Mouse (Mus musculus) testis, postnatal 10 days (tissue): ENCODE results near the gene Kif23.

ENCODE experiments used
- DNase-seq: peaks from one replicate; pipeline ENCODE4 v3.0.0; 2021; ENCODE audit warnings: low spot score

Gene Kif23

GRCm38 (mm10) chr9:61946623-61947401, at the start of gene Kif23:
Gene Kif23 (minus strand): TSS chr9:61946774.
- peak; percentile 98 for DNase-seq

- no peak for DNase-seq
Measured at GRCm38 (mm10) chr9:61991158-61991557, 44.6 kb upstream of the Kif23 start.

- no peak for DNase-seq
Measured at GRCm38 (mm10) chr9:61990738-61991137, 44.2 kb upstream of the Kif23 start.

GRCm38 (mm10) chr9:61986055-61986454, 39.5 kb upstream of the Kif23 start:
- DNase-seq, result peak; percentile 58

- peak; percentile 79 for DNase-seq
Measured at GRCm38 (mm10) chr9:61985183-61985863, 38.7 kb upstream of the Kif23 start.

GRCm38 (mm10) chr9:61982940-61983620, 36.5 kb upstream of the Kif23 start:
- no peak for DNase-seq

- no peak for DNase-seq
Measured at GRCm38 (mm10) chr9:61981876-61982275, 35.3 kb upstream of the Kif23 start.

- DNase-seq, result no peak
Measured at GRCm38 (mm10) chr9:61979983-61980382, 33.4 kb upstream of the Kif23 start.

- no peak for DNase-seq
Measured at GRCm38 (mm10) chr9:61977258-61977945, 30.8 kb upstream of the Kif23 start.

GRCm38 (mm10) chr9:61972031-61972430, 25.5 kb upstream of the Kif23 start:
- DNase-seq, result no peak

- DNase-seq, result no peak
Measured at GRCm38 (mm10) chr9:61971045-61971444, 24.5 kb upstream of the Kif23 start.

- DNase-seq, result no peak
Measured at GRCm38 (mm10) chr9:61967357-61967756, 20.8 kb upstream of the Kif23 start.

GRCm38 (mm10) chr9:61965987-61966386, 19.4 kb upstream of the Kif23 start:
- no peak for DNase-seq

- peak; percentile 85 for DNase-seq
Measured at GRCm38 (mm10) chr9:61965411-61965930, 18.9 kb upstream of the Kif23 start.

GRCm38 (mm10) chr9:61963356-61963755, 16.8 kb upstream of the Kif23 start:
- DNase-seq, result no peak

GRCm38 (mm10) chr9:61961181-61961580, 14.6 kb upstream of the Kif23 start:
- no peak for DNase-seq

GRCm38 (mm10) chr9:61960753-61961152, 14.2 kb upstream of the Kif23 start:
- DNase-seq, result peak; percentile 61

GRCm38 (mm10) chr9:61959921-61960569, 13.5 kb upstream of the Kif23 start:
- no peak for DNase-seq

- no peak for DNase-seq
Measured at GRCm38 (mm10) chr9:61954707-61955106, 8.1 kb upstream of the Kif23 start.

- no peak for DNase-seq
Measured at GRCm38 (mm10) chr9:61952241-61952640, 5.7 kb upstream of the Kif23 start.
